Mouse (Mus musculus) stomach, postnatal 0 days (tissue): ENCODE measurements around the gene Ssc4d.

Source experiments
- CTCF ChIP-seq: IDR thresholded peaks from 2 replicates; pipeline ENCODE4 v1.5.1; 2016; ENCODE audit warnings: antibody characterized with exemption, low read depth, mild to moderate bottlenecking, moderate library complexity
- EP300 ChIP-seq: optimal IDR thresholded peaks from 2 replicates; pipeline ENCODE3; 2016; ENCODE audit warnings: antibody characterized with exemption

- no peak for TF ChIP-seq CTCF
- TF ChIP-seq EP300 = no peak
Observed at GRCm38 (mm10) chr5:135916601-135917000, 57.7 kb downstream of the Ssc4d start.
